Comparison of ENCODE assay signal across 16 mouse cellular contexts in the genomic region with DNA sequence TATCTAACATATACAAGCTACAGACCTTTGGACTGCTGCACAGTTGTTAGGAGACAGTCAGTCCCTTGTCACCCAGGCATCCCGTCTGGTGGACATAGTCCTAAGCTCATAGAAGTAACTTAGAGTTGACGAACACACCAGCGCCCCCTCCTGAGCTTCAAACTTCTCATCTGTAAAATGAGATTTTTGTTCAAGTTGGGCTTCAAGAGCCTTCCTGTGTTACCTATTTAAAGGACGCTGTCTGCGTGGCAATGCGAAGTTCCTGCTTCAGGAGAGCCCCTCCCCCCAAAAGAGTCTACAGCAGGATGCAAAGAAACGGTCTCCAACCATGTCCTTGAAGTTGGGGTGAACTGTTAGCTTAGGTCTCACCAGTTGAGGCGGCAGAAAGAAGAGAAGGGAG. TPM values are rescaled to one million over a fixed set of nuclear protein-coding genes. Genes with fewer than 3 reads are reported as not detected.
DNase-seq lines count a peak whose midpoint lies in the region; ATAC-seq and TF ChIP-seq lines count a peak whose summit lies in the region.
"Had no signal": no experiment of that assay in that cellular context is flagged by ENCODE, and none has a peak within 500 bp of the region (broad histone marks: within the 10 kb centered on the region; RNA-seq: fewer than 3 reads in every experiment).

No protein-coding gene starts in this region.

- TF ChIP-seq EP300 in heart, postnatal 0 days (IDR thresholded peaks at IDR 0.05; ENCODE audit: low read depth) = no peak
- no peak for TF ChIP-seq EP300 in stomach, postnatal 0 days (optimal IDR thresholded peaks at IDR 0.05)

- 64% methylated on average over 8 of the region's 8 CpGs for WGBS in heart, postnatal 0 days
- WGBS in stomach, postnatal 0 days = 72% methylated on average over 8 of the region's 8 CpGs

- H3K36me3 ChIP-seq in heart, postnatal 0 days (replicated peaks; ENCODE audit: control insufficient read depth, insufficient read depth, low read length) = peaks cover 19% of the 10 kb centered on the region
- no peaks in the 10 kb centered on the region for H3K36me3 ChIP-seq in stomach, postnatal 0 days (ENCODE audit: control insufficient read depth, insufficient read depth, low read length)

- no peak overlapping the region for H3K9ac ChIP-seq in heart, postnatal 0 days (replicated peaks; ENCODE audit: low read depth, low read length)
- no peak overlapping the region for H3K9ac ChIP-seq in stomach, postnatal 0 days (ENCODE audit: low read length)
- H3K9ac ChIP-seq: embryonic facial prominence, embryonic 15.5 days; neural tube, embryonic 12.5 days had no signal

- no peak for DNase-seq in heart, postnatal 0 days (ENCODE audit: low spot score)
- DNase-seq in heart, adult 9 months (ENCODE audit: low spot score in 2 of 2) = no peak
- peak; percentile 63 for DNase-seq in thymus, postnatal 4 days
- no peak for DNase-seq in thymus, postnatal 25 days
- DNase-seq in T-cell, adult 2 months (ENCODE audit: low spot score) = peak; percentile 55
- no peak for DNase-seq in stomach, postnatal 0 days (ENCODE audit: low spot score)
- DNase-seq in right cerebral cortex, adult 18-20 months = no peak
- no peak for DNase-seq in kidney, adult 9 months
- DNase-seq: adrenal gland, adult 8-10 months; cerebellum, postnatal 14 days; kidney, adult 11 months; lung, postnatal 14 days; midbrain, embryonic 14.5 days had no signal

- H3K4me2 ChIP-seq in heart, postnatal 0 days (ENCODE audit: low read depth, low read length) = no peak overlapping the region
- no peak overlapping the region for H3K4me2 ChIP-seq in stomach, postnatal 0 days (replicated peaks; ENCODE audit: low read depth)
- H3K4me2 ChIP-seq: embryonic facial prominence, embryonic 15.5 days; neural tube, embryonic 12.5 days; stomach, embryonic 15.5 days had no signal

- H3K27me3 ChIP-seq in heart, postnatal 0 days (ENCODE audit: control insufficient read depth, insufficient read depth, low read length) = no peaks in the 10 kb centered on the region
- no peaks in the 10 kb centered on the region for H3K27me3 ChIP-seq in stomach, postnatal 0 days (ENCODE audit: control insufficient read depth, insufficient read depth, low read length)
- H3K27me3 ChIP-seq: embryonic facial prominence, embryonic 15.5 days; neural tube, embryonic 12.5 days; stomach, embryonic 15.5 days had no signal

- peak overlapping the region; percentile 98 for H3K27ac ChIP-seq in heart, postnatal 0 days (ENCODE audit: low read depth)
- H3K27ac ChIP-seq in stomach, postnatal 0 days (replicated peaks) = 0 out of 2 replicates have a peak overlapping the region, but pooled peaks have one; percentile 24
- H3K27ac ChIP-seq: neural tube, embryonic 12.5 days had no signal

- H3K4me1 ChIP-seq in heart, postnatal 0 days (ENCODE audit: control insufficient read depth, insufficient read depth) = peaks cover 67% of the 10 kb centered on the region
- 0 out of 2 replicates have a peak, but pooled peaks cover 5% of the 10 kb centered on the region for H3K4me1 ChIP-seq in stomach, postnatal 0 days (replicated peaks; ENCODE audit: control insufficient read depth, insufficient read depth)

- H3K9me3 ChIP-seq in heart, postnatal 0 days (replicated peaks; ENCODE audit: control insufficient read depth, low read length) = no peaks in the 10 kb centered on the region
- no peaks in the 10 kb centered on the region for H3K9me3 ChIP-seq in stomach, postnatal 0 days (ENCODE audit: control insufficient read depth, low read length)
- H3K9me3 ChIP-seq: embryonic facial prominence, embryonic 15.5 days; neural tube, embryonic 12.5 days; stomach, embryonic 15.5 days had no signal

- ATAC-seq in heart, postnatal 0 days (ENCODE audit: insufficient read depth, low read depth) = no peak
- ATAC-seq in stomach, postnatal 0 days (ENCODE audit: low FRiP score, low TSS enrichment) = no peak

- peak; percentile 4; the same call in 1 of the 2 replicates for TF ChIP-seq CTCF in heart, postnatal 0 days (IDR thresholded peaks at IDR 0.05; ENCODE audit: low read depth)
- TF ChIP-seq CTCF in stomach, postnatal 0 days (IDR thresholded peaks at IDR 0.05; ENCODE audit: low read depth) = peak; percentile 40

- H3K4me3 ChIP-seq in heart, postnatal 0 days (ENCODE audit: low read depth, low read length) = no peak overlapping the region
- H3K4me3 ChIP-seq in stomach, postnatal 0 days (ENCODE audit: low read depth, low read length) = no peak overlapping the region
- H3K4me3 ChIP-seq: embryonic facial prominence, embryonic 15.5 days; neural tube, embryonic 12.5 days; stomach, embryonic 15.5 days had no signal

RNA-seq across cellular contexts. Expression of a gene that starts 15.0 kb away (rescaled TPM):
- 59.8 and 67.9 TPM in 2 replicates for total RNA-seq in heart, postnatal 0 days (2014; rRNA removed; ENCODE audit: low replicate concordance)
- 10.1 and 15.8 TPM in 2 replicates for polyA plus RNA-seq in heart, postnatal 0 days (2015; fragmentation: Nextera tagmentation; extraction: Ambion mirVana)
- polyA plus RNA-seq in stomach, postnatal 0 days (2015; fragmentation: Nextera tagmentation; extraction: Ambion mirVana) = 4.3 and 4.9 TPM in 2 replicates

RNA-seq across cellular contexts. Expression of a gene that starts 18.7 kb away (rescaled TPM):
- total RNA-seq in heart, postnatal 0 days (2014; rRNA removed; ENCODE audit: low replicate concordance) = 1.8 and 2.8 TPM in 2 replicates
- polyA plus RNA-seq in heart, postnatal 0 days (2015; fragmentation: Nextera tagmentation; extraction: Ambion mirVana) = 3.6 and 3.9 TPM in 2 replicates
- 7.0 and 7.3 TPM in 2 replicates for polyA plus RNA-seq in stomach, postnatal 0 days (2015; fragmentation: Nextera tagmentation; extraction: Ambion mirVana)

Comparison
In these comparisons a context has a peak if more than half of its experiments do, and no peak if none do; other contexts are left out.
1. DNase-seq: peak in thymus, postnatal 4 days (single experiment) and T-cell, adult 2 months (single experiment); none in heart, postnatal 0 days (single experiment), heart, adult 9 months (0 of 2), thymus, postnatal 25 days (single experiment), stomach, postnatal 0 days (single experiment), right cerebral cortex, adult 18-20 months (single experiment) and kidney, adult 9 months (single experiment).